14 mouse cellular contexts compared by ENCODE assay signal in the genomic region with DNA sequence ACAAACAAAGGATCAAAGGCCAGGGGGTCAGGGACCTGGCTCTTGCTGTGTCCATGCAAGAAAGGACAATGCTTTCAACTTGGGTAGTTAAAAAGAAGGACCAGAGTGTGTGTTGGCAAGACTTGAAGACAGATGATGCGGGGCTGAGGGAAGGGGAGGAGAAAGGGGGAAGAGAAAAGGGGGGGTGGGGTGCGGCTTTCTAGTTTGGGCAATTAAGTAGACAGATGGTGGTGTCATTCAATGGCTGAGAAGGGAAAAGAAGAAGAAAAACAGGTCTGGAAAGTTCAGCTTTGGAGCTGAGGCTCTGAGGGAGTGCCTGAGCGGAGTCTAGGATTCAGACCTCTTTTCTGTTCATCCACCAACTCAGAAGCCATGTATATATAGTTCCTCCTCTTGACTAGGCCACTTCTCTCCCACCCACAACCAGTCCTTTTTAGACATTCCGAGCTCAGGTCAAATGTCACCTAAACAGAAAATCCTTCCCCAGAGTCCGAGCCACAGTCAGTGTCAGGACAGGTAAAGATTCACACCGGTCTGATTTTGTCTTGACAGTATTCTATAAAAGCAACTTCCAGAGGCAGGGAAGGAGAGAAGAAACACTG. TPM values are rescaled to one million over a fixed set of nuclear protein-coding genes. Genes with fewer than 3 reads are reported as not detected.
DNase-seq lines count a peak whose midpoint lies in the region; ATAC-seq and TF ChIP-seq lines count a peak whose summit lies in the region.
"Had no signal": no experiment of that assay in that cellular context is flagged by ENCODE, and none has a peak within 500 bp of the region (broad histone marks: within the 10 kb centered on the region; RNA-seq: fewer than 3 reads in every experiment).

No protein-coding gene starts in this region.

- ATAC-seq in forebrain, embryonic 15.5 days (replicated peaks), result peak; percentile 27; the same call in 1 of the 2 replicates
- no peak for ATAC-seq in forebrain, embryonic 12.5 days (ENCODE audit: low FRiP score)
- no peak for ATAC-seq in limb, embryonic 14.5 days (ENCODE audit: low FRiP score, low read depth)
- no peak for ATAC-seq in kidney, embryonic 15.5 days (replicated peaks; ENCODE audit: low FRiP score)

- H3K9me3 ChIP-seq in forebrain, embryonic 15.5 days, result no peaks in the 10 kb centered on the region
- H3K9me3 ChIP-seq in forebrain, embryonic 12.5 days, result no peaks in the 10 kb centered on the region
- no peaks in the 10 kb centered on the region for H3K9me3 ChIP-seq in limb, embryonic 14.5 days (ENCODE audit: control insufficient read depth, low read length)
- no peaks in the 10 kb centered on the region for H3K9me3 ChIP-seq in limb, embryonic 10.5 days (replicated peaks)
- no peaks in the 10 kb centered on the region for H3K9me3 ChIP-seq in kidney, embryonic 15.5 days (replicated peaks)

- no peak overlapping the region for H3K9ac ChIP-seq in forebrain, embryonic 15.5 days (replicated peaks)
- no peak overlapping the region for H3K9ac ChIP-seq in forebrain, embryonic 12.5 days
- H3K9ac ChIP-seq in limb, embryonic 14.5 days (ENCODE audit: low read depth, low read length, severe bottlenecking), result no peak overlapping the region
- H3K9ac ChIP-seq in kidney, embryonic 15.5 days, result no peak overlapping the region
- H3K9ac ChIP-seq: hindbrain, embryonic 14.5 days; limb, embryonic 12.5 days had no signal

- peaks cover 35% of the 10 kb centered on the region for H3K4me1 ChIP-seq in forebrain, embryonic 15.5 days
- H3K4me1 ChIP-seq in forebrain, embryonic 12.5 days, result peaks cover 15% of the 10 kb centered on the region; the same call in 1 of the 2 replicates
- H3K4me1 ChIP-seq in limb, embryonic 14.5 days (ENCODE audit: control insufficient read depth, insufficient read depth, low read length), result peaks cover 14% of the 10 kb centered on the region
- peaks cover 20% of the 10 kb centered on the region for H3K4me1 ChIP-seq in limb, embryonic 10.5 days
- peaks cover 25% of the 10 kb centered on the region for H3K4me1 ChIP-seq in kidney, embryonic 15.5 days

- WGBS in forebrain, embryonic 15.5 days, result 50% methylated on average over 6 of the region's 6 CpGs
- 60% methylated on average over 6 of the region's 6 CpGs for WGBS in forebrain, embryonic 12.5 days
- WGBS in limb, embryonic 14.5 days, result 57% methylated on average over 6 of the region's 6 CpGs
- 42% methylated on average over 6 of the region's 6 CpGs for WGBS in limb, embryonic 10.5 days
- WGBS in kidney, embryonic 15.5 days, result 46% methylated on average over 6 of the region's 6 CpGs

- no peak overlapping the region for H3K4me3 ChIP-seq in forebrain, embryonic 15.5 days
- no peak overlapping the region for H3K4me3 ChIP-seq in forebrain, embryonic 12.5 days (replicated peaks)
- H3K4me3 ChIP-seq in limb, embryonic 14.5 days (replicated peaks; ENCODE audit: low read length), result no peak overlapping the region
- no peak overlapping the region for H3K4me3 ChIP-seq in limb, embryonic 10.5 days
- H3K4me3 ChIP-seq in kidney, embryonic 15.5 days (replicated peaks), result no peak overlapping the region
- H3K4me3 ChIP-seq: limb, embryonic 12.5 days had no signal

- no peak for TF ChIP-seq POLR2A in limb, embryonic 14.5 days (IDR thresholded peaks at IDR 0.05; ENCODE audit: borderline replicate concordance, extremely low read depth, insufficient read depth, insufficient read length)

- 0 out of 2 replicates have a peak overlapping the region, but pooled peaks have one; percentile 23 for H3K27ac ChIP-seq in forebrain, embryonic 15.5 days (replicated peaks)
- no peak overlapping the region for H3K27ac ChIP-seq in forebrain, embryonic 12.5 days
- no peak overlapping the region for H3K27ac ChIP-seq in limb, embryonic 14.5 days (replicated peaks; ENCODE audit: low read depth, low read length)
- no peak overlapping the region for H3K27ac ChIP-seq in limb, embryonic 10.5 days
- H3K27ac ChIP-seq in kidney, embryonic 15.5 days, result no peak overlapping the region; the same call in 1 of the 2 replicates
- H3K27ac ChIP-seq: hindbrain, embryonic 14.5 days; kidney, postnatal 0 days; limb, embryonic 12.5 days had no signal

- H3K36me3 ChIP-seq in forebrain, embryonic 15.5 days, result no peaks in the 10 kb centered on the region
- no peaks in the 10 kb centered on the region for H3K36me3 ChIP-seq in forebrain, embryonic 12.5 days (replicated peaks)
- no peaks in the 10 kb centered on the region for H3K36me3 ChIP-seq in limb, embryonic 14.5 days (ENCODE audit: control insufficient read depth, insufficient read depth, low read length)
- no peaks in the 10 kb centered on the region for H3K36me3 ChIP-seq in limb, embryonic 10.5 days
- no peaks in the 10 kb centered on the region for H3K36me3 ChIP-seq in kidney, embryonic 15.5 days
- H3K36me3 ChIP-seq: limb, embryonic 12.5 days had no signal

- no peak overlapping the region for H3K4me2 ChIP-seq in forebrain, embryonic 15.5 days (replicated peaks)
- H3K4me2 ChIP-seq in forebrain, embryonic 12.5 days, result no peak overlapping the region
- no peak overlapping the region for H3K4me2 ChIP-seq in limb, embryonic 14.5 days (replicated peaks; ENCODE audit: low read depth, low read length, severe bottlenecking)
- H3K4me2 ChIP-seq in kidney, embryonic 15.5 days, result no peak overlapping the region
- H3K4me2 ChIP-seq: hindbrain, embryonic 14.5 days; limb, embryonic 12.5 days had no signal

- peak; percentile 55 for DNase-seq in limb, embryonic 14.5 days (ENCODE audit: low spot score)
- DNase-seq in limb, embryonic 10.5 days (ENCODE audit: low spot score), result no peak
- peak; percentile 36 for DNase-seq in embryo, embryonic 10.5 days (ENCODE audit: low spot score)
- peak; percentile 23 for DNase-seq in mesoderm, embryonic 11.5 days (ENCODE audit: low read depth, low spot score)
- no peak for DNase-seq in adipocyte (ENCODE audit: low spot score)
- DNase-seq: cerebellum, postnatal 25 days; gastrocnemius, postnatal 25 days; thymus, postnatal 14 days had no signal

- no peaks in the 10 kb centered on the region for H3K27me3 ChIP-seq in forebrain, embryonic 15.5 days
- no peaks in the 10 kb centered on the region for H3K27me3 ChIP-seq in forebrain, embryonic 12.5 days
- H3K27me3 ChIP-seq in limb, embryonic 14.5 days (ENCODE audit: control insufficient read depth, insufficient read depth, low read length), result no peaks in the 10 kb centered on the region
- no peaks in the 10 kb centered on the region for H3K27me3 ChIP-seq in limb, embryonic 10.5 days (ENCODE audit: low read depth, poor library complexity, severe bottlenecking)
- H3K27me3 ChIP-seq in kidney, embryonic 15.5 days, result no peaks in the 10 kb centered on the region
- H3K27me3 ChIP-seq: limb, embryonic 12.5 days had no signal

RNA-seq across cellular contexts. Expression of a gene that starts 27.0 kb away (rescaled TPM):
- polyA plus RNA-seq in forebrain, embryonic 15.5 days (2015; fragmentation: Nextera tagmentation; extraction: Ambion mirVana), result 106 and 113 TPM in 2 replicates
- 146 and 148 TPM in 2 replicates for polyA plus RNA-seq in forebrain, embryonic 12.5 days (2016; fragmentation: Nextera tagmentation; extraction: Ambion mirVana)
- 35.2 and 46.1 TPM in 2 replicates for polyA plus RNA-seq in limb, embryonic 14.5 days (2012; rRNA removed)
- polyA plus RNA-seq in limb, embryonic 14.5 days (2014; fragmentation: Nextera tagmentation; extraction: Ambion mirVana), result 65.1 and 74.4 TPM in 2 replicates
- 96.6 and 107 TPM in 2 replicates for polyA plus RNA-seq in limb, embryonic 10.5 days (2016; fragmentation: Nextera tagmentation; extraction: Ambion mirVana)
- 92.2 and 95.1 TPM in 2 replicates for polyA plus RNA-seq in kidney, embryonic 15.5 days (2015; fragmentation: Nextera tagmentation; extraction: Ambion mirVana)

Comparison
In these comparisons a context has a peak if more than half of its experiments do, and no peak if none do; other contexts are left out.
1. DNase-seq: peak in limb, embryonic 14.5 days (single experiment), embryo, embryonic 10.5 days (single experiment) and mesoderm, embryonic 11.5 days (single experiment); none in limb, embryonic 10.5 days (single experiment) and adipocyte (single experiment).